Mouse (Mus musculus): ENCODE results near the gene Tmem30a. TPM values are rescaled to one million over a fixed set of nuclear protein-coding genes. Genes with fewer than 3 reads are reported as not detected.

The Tmem30a gene
- total RNA-seq, 2 experiments from 2014 or later = 115 to 146 TPM

DNA sequence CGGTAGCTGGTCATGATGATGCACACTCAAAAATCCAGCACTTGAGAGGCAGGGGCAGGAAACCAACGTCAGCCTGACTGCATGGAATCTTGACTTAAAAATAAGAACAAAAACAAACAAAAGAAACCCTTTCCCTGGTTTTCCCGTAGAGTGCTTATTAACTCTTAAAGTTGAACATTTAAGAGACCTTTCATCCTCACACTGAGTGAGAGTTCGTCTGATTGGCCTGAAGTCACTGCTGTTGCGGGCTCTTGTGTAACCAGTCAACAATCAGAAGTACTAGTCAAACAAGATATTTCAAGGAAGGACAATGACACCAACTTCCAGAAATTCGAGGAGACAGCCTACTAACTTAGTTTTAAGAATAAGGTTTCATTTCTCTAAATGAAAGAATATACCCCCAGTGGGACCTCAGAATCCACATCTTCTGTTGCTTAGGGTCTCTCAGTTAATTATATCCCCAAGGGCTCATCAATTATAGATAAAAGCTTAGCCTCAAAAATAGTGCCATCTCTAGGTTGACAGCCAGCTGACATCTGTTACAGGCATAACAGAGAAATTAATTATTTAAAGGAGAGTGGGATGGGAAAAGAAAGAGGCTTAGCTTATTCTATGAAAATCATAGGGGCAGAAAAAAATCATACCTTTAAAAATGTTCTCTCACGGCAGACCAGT is 3.3 kb upstream of the Tmem30a start:
- no peak for DNase-seq

DNA sequence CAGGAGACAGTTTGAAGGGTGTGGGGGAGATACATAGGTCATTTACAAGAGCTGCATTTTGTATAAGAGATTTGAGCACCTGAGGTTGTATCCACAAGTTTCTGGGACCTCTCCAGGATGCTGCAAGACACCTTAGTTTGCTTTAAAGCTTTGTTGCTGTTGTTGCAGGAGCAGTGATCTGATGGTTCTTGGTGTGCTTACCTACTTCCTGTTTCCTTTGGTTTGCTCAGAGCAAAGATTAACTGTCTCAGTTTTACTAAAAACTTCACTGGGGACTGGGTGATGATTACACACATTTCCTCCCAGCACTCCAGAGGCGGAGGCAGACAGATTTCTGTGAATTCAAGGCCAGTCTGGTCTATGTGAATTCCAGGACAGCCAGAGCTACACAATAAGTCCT is 1.8 kb upstream of the Tmem30a start:
- DNase-seq = no peak

DNA sequence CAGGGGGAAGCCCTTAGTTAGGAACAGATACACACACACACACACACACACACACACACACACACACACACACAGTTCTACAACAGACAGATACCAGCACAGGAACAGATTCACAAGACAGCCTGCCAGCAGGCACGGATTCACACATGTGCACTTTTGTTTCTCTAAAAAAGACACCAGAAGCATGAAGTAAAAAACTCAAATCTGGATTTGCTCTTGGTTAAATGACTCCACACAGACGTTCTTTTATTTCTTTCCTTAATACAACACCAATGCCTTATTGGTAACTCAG is 7.6 kb downstream of the Tmem30a start:
- DNase-seq = peak in 1 of 2 experiments; percentile 15

DNA sequence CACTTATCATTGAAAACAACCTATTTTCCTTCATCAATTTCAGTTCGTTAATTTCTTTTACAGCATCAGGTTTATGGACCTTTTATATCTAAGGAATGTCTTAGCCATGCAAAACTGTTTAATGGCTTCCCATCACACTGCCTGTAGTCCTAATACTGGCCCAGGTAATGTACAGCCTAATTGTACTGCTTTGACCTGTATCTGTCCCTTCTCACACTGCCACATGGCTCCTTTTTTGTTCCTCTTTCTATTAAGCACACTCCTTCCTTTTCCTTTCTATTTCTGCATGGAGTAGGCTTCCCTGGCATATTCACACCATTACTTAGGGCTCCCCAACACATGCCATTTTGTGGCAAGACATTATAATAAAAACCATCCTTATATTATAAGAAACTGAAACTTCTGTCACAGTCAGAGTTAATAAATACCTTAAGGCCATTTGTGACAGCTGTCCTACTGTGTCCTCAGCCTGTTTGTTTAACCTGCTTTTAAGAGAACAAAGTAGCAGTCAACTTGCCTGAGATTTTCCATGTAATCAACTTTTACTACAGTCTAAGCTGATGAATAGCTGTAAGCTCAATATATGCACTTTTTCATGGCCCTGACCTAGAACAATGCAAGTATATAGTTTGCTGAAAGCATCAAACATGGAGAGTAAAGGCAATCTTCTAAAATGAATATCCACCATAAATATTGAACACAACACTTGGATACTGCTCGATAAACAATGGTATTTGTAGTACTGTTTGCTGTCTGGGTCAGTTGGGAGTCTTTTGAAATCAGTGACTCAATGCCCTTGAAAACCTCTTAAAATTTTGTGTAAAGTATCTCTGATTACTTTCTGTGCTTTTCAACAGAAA is 8.1 kb downstream of the Tmem30a start:
- no peak for DNase-seq

DNA sequence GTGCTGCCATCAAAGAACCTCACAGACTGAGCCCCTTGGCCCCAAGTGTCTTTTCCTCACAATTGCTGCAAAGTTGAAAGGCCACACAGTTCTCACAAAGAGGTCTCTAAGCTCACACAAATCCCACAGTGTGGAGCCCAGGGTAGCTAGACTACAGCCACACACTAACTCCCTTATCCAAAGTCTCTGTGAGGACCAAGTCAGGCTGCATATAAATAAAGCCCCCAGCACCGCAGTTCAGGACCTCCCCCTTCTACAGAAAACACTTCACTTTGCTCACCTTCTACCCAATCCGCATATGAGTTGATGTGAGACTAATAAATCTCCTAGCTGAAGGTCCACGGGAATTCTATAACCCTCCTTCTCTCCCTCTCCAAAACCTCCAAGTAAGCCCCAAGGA is 8.9 kb downstream of the Tmem30a start:
- DNase-seq = no peak

DNA sequence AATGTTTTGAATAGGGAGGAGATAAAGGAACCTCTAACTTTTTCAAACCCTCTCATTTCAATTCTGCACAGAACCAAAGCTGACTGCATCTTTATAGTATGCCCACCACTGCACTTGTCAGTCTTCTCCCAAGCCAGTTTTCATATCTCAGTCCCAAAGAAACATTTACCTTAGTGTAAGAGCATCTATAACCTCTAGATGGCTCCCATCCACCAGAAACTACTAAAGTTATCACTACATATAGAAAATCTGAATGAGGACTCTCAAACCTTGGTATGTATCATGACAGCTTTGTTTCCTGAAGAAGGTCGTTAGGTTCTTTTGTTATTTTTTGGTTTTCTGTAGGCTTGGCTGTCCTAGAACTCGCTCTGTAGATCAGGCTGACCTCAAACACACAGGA is 14.0 kb downstream of the Tmem30a start:
- DNase-seq = no peak

GRCm38 (mm10) chr9:79766991-79767545 is 26.2 kb downstream of the Tmem30a start:
- DNase-seq = no peak

DNA sequence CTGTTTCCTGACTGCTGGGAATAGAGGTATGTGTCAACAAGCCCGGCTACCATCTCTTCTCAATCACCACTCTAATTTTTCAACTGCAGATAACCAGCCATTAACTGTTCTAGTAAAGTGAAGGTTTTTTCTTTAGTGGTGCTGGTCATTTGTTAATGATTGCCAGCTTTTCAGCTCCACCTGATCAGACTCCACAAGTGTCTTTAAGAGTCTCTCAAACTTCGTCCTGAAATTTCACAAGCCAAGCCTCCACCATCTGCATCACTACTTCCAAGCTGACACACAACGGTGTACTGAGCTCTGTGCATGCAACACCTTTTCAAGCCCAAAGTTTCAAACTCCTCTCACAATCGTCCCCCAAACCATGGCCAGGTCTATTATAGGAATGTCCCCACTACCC is 28.0 kb downstream of the Tmem30a start:
- no peak for DNase-seq

- no peak for DNase-seq
Measured at GRCm38 (mm10) chr9:79762519-79762918, 30.8 kb downstream of the Tmem30a start.

GRCm38 (mm10) chr9:79760076-79760475 is 33.2 kb downstream of the Tmem30a start:
- peak in 1 of 2 experiments; percentile 6 for DNase-seq

DNA sequence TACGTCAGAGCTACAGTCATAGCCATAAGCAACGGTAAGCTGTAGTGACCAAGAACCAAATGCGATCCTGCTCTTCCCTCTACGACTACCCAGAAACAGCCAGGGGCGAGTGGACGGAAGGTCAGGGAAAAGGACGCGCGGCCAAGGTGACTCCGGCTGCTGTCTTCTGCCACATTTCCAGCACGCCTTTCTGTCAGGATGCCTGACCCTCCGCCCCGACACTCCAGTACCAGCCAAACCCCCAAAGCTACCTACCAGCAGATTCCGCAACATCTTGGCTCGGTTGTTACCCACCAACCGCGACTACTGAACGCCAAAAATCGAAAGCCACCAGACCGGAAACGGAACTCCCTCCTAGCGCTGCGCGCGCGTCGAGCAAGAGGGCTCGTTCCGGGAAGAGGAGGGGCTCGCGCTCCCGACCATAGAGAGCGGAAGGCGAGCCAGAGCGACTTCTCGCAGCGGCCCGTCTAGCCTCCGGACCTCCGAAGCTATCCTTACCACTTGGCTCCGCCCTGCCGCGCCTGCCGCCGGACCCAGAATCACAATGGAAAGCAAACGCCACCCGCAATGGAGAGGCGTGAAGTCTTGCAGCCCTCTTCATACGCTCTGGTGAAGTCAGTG is 33.8 kb downstream of the Tmem30a start, which contains the start of gene Cox7a2:
Cox7a2 (minus strand) TSS at position 494 of the 621 bp plus-strand sequence.
- peak; percentile 97 to 98 for DNase-seq

- DNase-seq = no peak
Measured at GRCm38 (mm10) chr9:79755311-79755710, 38.0 kb downstream of the Tmem30a start.

DNA sequence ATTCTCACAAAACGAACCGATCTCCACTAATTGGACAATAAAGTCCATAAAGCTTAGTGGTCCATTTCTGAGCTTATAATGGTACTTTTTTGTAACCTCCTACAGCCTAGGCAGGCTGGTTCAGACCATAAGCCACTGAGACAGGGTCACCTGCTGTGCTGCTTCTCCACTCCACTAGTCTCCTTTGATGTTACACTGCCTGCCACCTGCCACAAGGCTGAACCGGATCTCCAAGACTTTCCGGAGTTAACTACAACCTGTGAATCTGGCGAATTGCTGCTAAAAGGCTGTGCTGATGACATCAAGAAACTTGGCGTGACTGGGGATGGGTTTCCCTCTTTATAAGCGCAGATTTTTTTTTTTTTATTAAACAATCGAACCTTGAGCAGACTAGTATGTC is 41.5 kb downstream of the Tmem30a start:
- DNase-seq = no peak

GRCm38 (mm10) chr9:79750709-79751108 is 42.6 kb downstream of the Tmem30a start:
- DNase-seq = no peak

DNA sequence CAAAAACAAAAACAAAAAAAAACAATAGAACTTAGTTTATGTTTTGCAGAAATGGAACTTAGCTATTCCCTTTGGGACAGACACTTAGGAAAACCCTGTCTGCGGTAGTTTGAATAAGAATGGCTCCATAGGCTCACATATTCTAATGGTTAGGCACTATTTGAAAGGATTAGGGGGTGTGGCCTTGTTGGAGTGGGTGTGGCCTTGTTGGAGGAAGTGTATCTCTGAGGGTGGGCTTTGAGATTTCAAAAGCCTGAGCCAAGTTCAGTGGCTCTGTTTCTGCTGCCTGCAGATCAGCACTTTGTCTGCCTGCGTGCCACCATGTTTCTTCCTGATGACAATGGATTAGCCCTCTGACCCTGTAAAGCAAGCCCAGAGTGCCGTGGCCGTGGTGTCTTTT is 48.3 kb downstream of the Tmem30a start:
- no peak for DNase-seq

GRCm38 (mm10) chr9:79735608-79736007 is 57.7 kb downstream of the Tmem30a start:
- no peak for DNase-seq

GRCm38 (mm10) chr9:79730301-79730700 is 63.0 kb downstream of the Tmem30a start:
- peak; percentile 30 to 32 for DNase-seq

GRCm38 (mm10) chr9:79723090-79723489 is 70.2 kb downstream of the Tmem30a start:
- DNase-seq = peak in 1 of 2 experiments; percentile 20

GRCm38 (mm10) chr9:79721056-79721455 is 72.3 kb downstream of the Tmem30a start:
- peak; percentile 38 to 60 for DNase-seq

DNA sequence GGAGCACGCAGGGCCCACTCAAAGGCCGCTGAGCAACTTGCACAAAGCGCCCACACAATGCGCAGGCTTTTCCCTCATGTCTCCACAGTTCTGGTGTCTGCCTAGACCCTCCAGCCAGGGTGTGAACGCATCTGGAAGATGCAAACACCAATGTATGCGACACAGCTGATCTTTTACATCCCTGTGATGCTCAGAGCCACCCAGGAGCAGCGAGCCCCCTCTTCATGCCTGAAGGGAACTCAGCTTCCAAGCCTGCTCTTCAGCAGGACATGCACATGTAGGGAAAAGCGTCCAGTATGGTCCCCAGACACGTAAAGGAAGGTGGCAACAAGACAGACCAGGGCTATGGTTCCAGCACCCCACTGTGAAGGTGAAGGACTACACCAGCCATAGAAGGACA is 73.2 kb downstream of the Tmem30a start:
- no peak for DNase-seq

GRCm38 (mm10) chr9:79719451-79719850 is 73.9 kb downstream of the Tmem30a start:
- DNase-seq = peak; percentile 31 to 43

All from adrenal gland, postnatal 36 days (tissue).